Mouse (Mus musculus) heart, postnatal 0 days (tissue): ENCODE data around the gene Rora.

Experiments used
- CTCF ChIP-seq: IDR thresholded peaks from 2 replicates; pipeline ENCODE4 v1.5.1; 2016; ENCODE audit warnings: antibody characterized with exemption, control low read depth, low read depth
- EP300 ChIP-seq: IDR thresholded peaks from 2 replicates; pipeline ENCODE4 v1.6.1; 2016; ENCODE audit warnings: antibody characterized with exemption, low read depth

GRCm38 (mm10) chr9:69290018-69290880 lies 636.7 kb downstream of the Rora start:
- TF ChIP-seq CTCF (no peak), EP300 (0 out of 2 replicates have a peak, but pooled peaks have one; percentile 0)
